Mouse (Mus musculus): Measurements from ENCODE around the gene Spats2.
"Not testable (repeated sequence)": the region's sequence is repeated elsewhere in the genome, so short reads cannot be mapped to it uniquely, and the experiment has no call there.

The Spats2 gene

GRCm38 (mm10) chr15:99224208-99224911 lies 98.6 kb downstream of the Spats2 start, which contains the start of gene Kcnh3:
Gene Kcnh3, plus strand, starts transcription at chr15:99224861.
- DNase-seq (ENCODE audit: low spot score in 2 of 2) = peak; percentile 79 to 81

GRCm38 (mm10) chr15:99225081-99225810 lies 99.5 kb downstream of the Spats2 start:
- DNase-seq (ENCODE audit: low spot score in 2 of 2) = no peak

GRCm38 (mm10) chr15:99226090-99226489 lies 100.4 kb downstream of the Spats2 start:
- DNase-seq (ENCODE audit: low spot score in 2 of 2) = no peak

GRCm38 (mm10) chr15:99231998-99232397 lies 106.3 kb downstream of the Spats2 start:
- DNase-seq (ENCODE audit: low spot score in 2 of 2) = no peak

- peak; percentile 83 to 84 for DNase-seq (ENCODE audit: low spot score in 2 of 2)
Measured at GRCm38 (mm10) chr15:99233719-99234118, 108.0 kb downstream of the Spats2 start.

- peak; percentile 47 to 52 for DNase-seq (ENCODE audit: low spot score in 2 of 2)
Measured at GRCm38 (mm10) chr15:99234326-99235010, 108.8 kb downstream of the Spats2 start.

- peak; percentile 65 to 70 for DNase-seq (ENCODE audit: low spot score in 2 of 2)
Measured at GRCm38 (mm10) chr15:99238006-99238405, 112.3 kb downstream of the Spats2 start.

- DNase-seq (ENCODE audit: low spot score in 2 of 2) = no peak
Measured at GRCm38 (mm10) chr15:99240129-99240528, 114.4 kb downstream of the Spats2 start.

GRCm38 (mm10) chr15:99241249-99241648 lies 115.5 kb downstream of the Spats2 start:
- DNase-seq (ENCODE audit: low spot score in 2 of 2) = no peak

GRCm38 (mm10) chr15:99242045-99242444 lies 116.3 kb downstream of the Spats2 start:
- no peak for DNase-seq (ENCODE audit: low spot score in 2 of 2)

- DNase-seq (ENCODE audit: low spot score in 2 of 2) = not testable (repeated sequence)
Measured at GRCm38 (mm10) chr15:99246736-99247135, 121.0 kb downstream of the Spats2 start.

GRCm38 (mm10) chr15:99248972-99249371 lies 123.3 kb downstream of the Spats2 start:
- no peak for DNase-seq (ENCODE audit: low spot score in 2 of 2)

- DNase-seq (ENCODE audit: low spot score in 2 of 2) = no peak
Measured at GRCm38 (mm10) chr15:99249938-99250337, 124.2 kb downstream of the Spats2 start.

GRCm38 (mm10) chr15:99251111-99251510 lies 125.4 kb downstream of the Spats2 start:
- DNase-seq (ENCODE audit: low spot score in 2 of 2) = not testable (repeated sequence)

- peak; percentile 95 to 97 for DNase-seq (ENCODE audit: low spot score in 2 of 2)
Measured at GRCm38 (mm10) chr15:99251626-99252380, 126.1 kb downstream of the Spats2 start, which contains the start of gene Mcrs1. Gene Mcrs1, minus strand, starts transcription at chr15:99251961.

GRCm38 (mm10) chr15:99252381-99253174 lies 126.9 kb downstream of the Spats2 start:
- DNase-seq (ENCODE audit: low spot score in 2 of 2) = no peak

GRCm38 (mm10) chr15:99253175-99253479 lies 127.4 kb downstream of the Spats2 start:
- DNase-seq (ENCODE audit: low spot score in 2 of 2) = not testable (repeated sequence)

- no peak for DNase-seq (ENCODE audit: low spot score in 2 of 2)
Measured at GRCm38 (mm10) chr15:99253772-99254171, 128.1 kb downstream of the Spats2 start.

- no peak for DNase-seq (ENCODE audit: low spot score in 2 of 2)
Measured at GRCm38 (mm10) chr15:99254477-99255005, 128.8 kb downstream of the Spats2 start.

GRCm38 (mm10) chr15:99255241-99255749 lies 129.6 kb downstream of the Spats2 start:
- DNase-seq (ENCODE audit: low spot score in 2 of 2) = no peak
